9 mouse cellular contexts compared by ENCODE assay signal in genomic region chr19:5687738-5688137, GRCm38 (mm10). TPM values are rescaled to one million over a fixed set of nuclear protein-coding genes. Genes with fewer than 3 reads are reported as not detected.
DNase-seq lines count a peak whose midpoint lies in the region; ATAC-seq and TF ChIP-seq lines count a peak whose summit lies in the region.
"Had no signal": no experiment of that assay in that cellular context is flagged by ENCODE, and none has a peak within 500 bp of the region (broad histone marks: within the 10 kb centered on the region; RNA-seq: fewer than 3 reads in every experiment).

No protein-coding gene starts in this region.

- peak overlapping the region; percentile 84 for H3K9ac ChIP-seq in lung, embryonic 14.5 days
- H3K9ac ChIP-seq in embryonic facial prominence, embryonic 14.5 days (ENCODE audit: low read depth, low read length): peak overlapping the region; percentile 83
- peak overlapping the region; percentile 96 for H3K9ac ChIP-seq in intestine, embryonic 16.5 days (ENCODE audit: low read depth, low read length)
- peak overlapping the region; percentile 81 for H3K9ac ChIP-seq in neural tube, embryonic 14.5 days (replicated peaks; ENCODE audit: low read depth, low read length)

- H3K4me3 ChIP-seq in lung, embryonic 14.5 days (ENCODE audit: low read depth, low read length): peak overlapping the region; percentile 92
- H3K4me3 ChIP-seq in embryonic facial prominence, embryonic 14.5 days (ENCODE audit: low read depth, low read length): peak overlapping the region; percentile 88
- H3K4me3 ChIP-seq in intestine, embryonic 16.5 days (ENCODE audit: low read length): peak overlapping the region; percentile 77
- peak overlapping the region; percentile 86 for H3K4me3 ChIP-seq in neural tube, embryonic 14.5 days (ENCODE audit: low read depth, low read length)

- no peaks in the 10 kb centered on the region for H3K9me3 ChIP-seq in lung, embryonic 14.5 days (ENCODE audit: low read depth, low read length)
- H3K9me3 ChIP-seq in embryonic facial prominence, embryonic 14.5 days (ENCODE audit: control insufficient read depth, low read length): no peaks in the 10 kb centered on the region
- no peaks in the 10 kb centered on the region for H3K9me3 ChIP-seq in intestine, embryonic 16.5 days (ENCODE audit: control insufficient read depth, low read length)
- no peaks in the 10 kb centered on the region for H3K9me3 ChIP-seq in neural tube, embryonic 14.5 days (ENCODE audit: control insufficient read depth, low read length)

- no peak for ATAC-seq in lung, embryonic 14.5 days (ENCODE audit: insufficient read depth)
- no peak for ATAC-seq in embryonic facial prominence, embryonic 14.5 days (ENCODE audit: low read depth)
- ATAC-seq in intestine, embryonic 16.5 days: no peak
- ATAC-seq in neural tube, embryonic 14.5 days (ENCODE audit: low read depth): no peak
- no peak for ATAC-seq in inflammation-experienced regulatory T-cells, adult 6 months

- no peaks in the 10 kb centered on the region for H3K27me3 ChIP-seq in lung, embryonic 14.5 days (ENCODE audit: insufficient read depth, low read length)
- H3K27me3 ChIP-seq in embryonic facial prominence, embryonic 14.5 days (replicated peaks; ENCODE audit: control insufficient read depth, insufficient read depth, low read length): no peaks in the 10 kb centered on the region
- no peaks in the 10 kb centered on the region for H3K27me3 ChIP-seq in intestine, embryonic 16.5 days (replicated peaks; ENCODE audit: control insufficient read depth, insufficient read depth, low read length)
- no peaks in the 10 kb centered on the region for H3K27me3 ChIP-seq in neural tube, embryonic 14.5 days (ENCODE audit: control insufficient read depth, insufficient read depth, low read length)

- peaks cover 16% of the 10 kb centered on the region; the same call in 1 of the 2 replicates for H3K4me1 ChIP-seq in lung, embryonic 14.5 days (ENCODE audit: insufficient read depth)
- H3K4me1 ChIP-seq in embryonic facial prominence, embryonic 14.5 days (ENCODE audit: control insufficient read depth, insufficient read depth, low read length): peaks cover 25% of the 10 kb centered on the region
- peaks cover 36% of the 10 kb centered on the region for H3K4me1 ChIP-seq in intestine, embryonic 16.5 days (ENCODE audit: control insufficient read depth, insufficient read depth, low read length)
- peaks cover 29% of the 10 kb centered on the region for H3K4me1 ChIP-seq in neural tube, embryonic 14.5 days (ENCODE audit: control insufficient read depth, insufficient read depth, low read length)

- WGBS in lung, embryonic 14.5 days: 18% methylated on average over 9 of the region's 9 CpGs
- WGBS in embryonic facial prominence, embryonic 14.5 days: 16% methylated on average over 9 of the region's 9 CpGs
- WGBS in intestine, embryonic 16.5 days: 14% methylated on average over 9 of the region's 9 CpGs
- WGBS in neural tube, embryonic 14.5 days: 18% methylated on average over 9 of the region's 9 CpGs

- TF ChIP-seq CTCF in lung, embryonic 14.5 days (IDR thresholded peaks at IDR 0.05; ENCODE audit: low read depth): no peak

- intact Hi-C loops in left cerebral cortex, postnatal 14 days (cut with DNase I): no loop called here

- H3K4me2 ChIP-seq in lung, embryonic 14.5 days: peak overlapping the region; percentile 97
- peak overlapping the region; percentile 96 for H3K4me2 ChIP-seq in embryonic facial prominence, embryonic 14.5 days (ENCODE audit: low read depth, low read length)
- H3K4me2 ChIP-seq in intestine, embryonic 16.5 days (ENCODE audit: low read depth, low read length): peak overlapping the region; percentile 98
- peak overlapping the region; percentile 95 for H3K4me2 ChIP-seq in neural tube, embryonic 14.5 days (ENCODE audit: low read depth, low read length)

- no peak for DNase-seq in lung, embryonic 14.5 days
- no peak for DNase-seq in lung, postnatal 14 days
- DNase-seq in embryonic facial prominence, embryonic 14.5 days (ENCODE audit: low spot score): no peak
- no peak for DNase-seq in gastrocnemius, postnatal 10 days
- no peak for DNase-seq in left cerebral cortex, postnatal 14 days (ENCODE audit: low spot score in 2 of 2)

- H3K36me3 ChIP-seq in lung, embryonic 14.5 days (ENCODE audit: insufficient read depth): peaks cover 58% of the 10 kb centered on the region
- peaks cover 53% of the 10 kb centered on the region for H3K36me3 ChIP-seq in embryonic facial prominence, embryonic 14.5 days (ENCODE audit: control insufficient read depth, insufficient read depth, low read length)
- H3K36me3 ChIP-seq in intestine, embryonic 16.5 days (ENCODE audit: control insufficient read depth, insufficient read depth, low read length): peaks cover 21% of the 10 kb centered on the region
- H3K36me3 ChIP-seq in neural tube, embryonic 14.5 days (ENCODE audit: control insufficient read depth, insufficient read depth, low read length): peaks cover 46% of the 10 kb centered on the region

- H3K27ac ChIP-seq in lung, embryonic 14.5 days (ENCODE audit: low read depth): no peak overlapping the region
- peak overlapping the region; percentile 97 for H3K27ac ChIP-seq in embryonic facial prominence, embryonic 14.5 days (replicated peaks; ENCODE audit: low read depth, low read length)
- H3K27ac ChIP-seq in intestine, embryonic 16.5 days (ENCODE audit: low read length): peak overlapping the region; percentile 95
- peak overlapping the region; percentile 82; the same call in 1 of the 2 replicates for H3K27ac ChIP-seq in neural tube, embryonic 14.5 days (ENCODE audit: low read depth, low read length)

RNA-seq across cellular contexts. Expression of gene Map3k11, which starts 0.8 kb away (rescaled TPM):
- 36.6 TPM in 2 replicates for polyA plus RNA-seq in lung, embryonic 14.5 days (2014; fragmentation: Nextera tagmentation; extraction: Ambion mirVana)
- polyA plus RNA-seq in embryonic facial prominence, embryonic 14.5 days (2014; fragmentation: Nextera tagmentation; extraction: Ambion mirVana): 18.9 and 23.3 TPM in 2 replicates
- polyA plus RNA-seq in intestine, embryonic 16.5 days (2015; fragmentation: Nextera tagmentation; extraction: Ambion mirVana): 28.7 and 33.7 TPM in 2 replicates
- 6.8 and 11.1 TPM in 2 replicates for polyA plus RNA-seq in neural tube, embryonic 14.5 days (2014; fragmentation: Nextera tagmentation; extraction: Ambion mirVana)
- 1 to 10 TPM; 6.6 to 8.7 (median 7.8) TPM for polyA plus RNA-seq in inflammation-experienced regulatory T-cells, adult 6 months (2017; shearing (Covaris generic))
- total RNA-seq in gastrocnemius, postnatal 10 days (2021): 10 to 100 TPM; 19.3 to 25.0 TPM
- total RNA-seq in left cerebral cortex, postnatal 14 days (2021): 10 to 100 TPM; 12.6 to 15.9 TPM

RNA-seq across cellular contexts. Expression of gene Pcnx3, which starts 1.0 kb away (rescaled TPM):
- 28.4 and 35.2 TPM in 2 replicates for polyA plus RNA-seq in lung, embryonic 14.5 days (2014; fragmentation: Nextera tagmentation; extraction: Ambion mirVana)
- 24.1 and 32.1 TPM in 2 replicates for polyA plus RNA-seq in embryonic facial prominence, embryonic 14.5 days (2014; fragmentation: Nextera tagmentation; extraction: Ambion mirVana)
- polyA plus RNA-seq in intestine, embryonic 16.5 days (2015; fragmentation: Nextera tagmentation; extraction: Ambion mirVana): 15.1 and 16.8 TPM in 2 replicates
- 34.4 and 34.5 TPM in 2 replicates for polyA plus RNA-seq in neural tube, embryonic 14.5 days (2014; fragmentation: Nextera tagmentation; extraction: Ambion mirVana)
- polyA plus RNA-seq in inflammation-experienced regulatory T-cells, adult 6 months (2017; shearing (Covaris generic)): 10 to 100 TPM; 14.8 to 26.0 (median 21.1) TPM
- 10 to 100 TPM; 19.5 to 32.5 TPM for total RNA-seq in gastrocnemius, postnatal 10 days (2021)
- total RNA-seq in left cerebral cortex, postnatal 14 days (2021): 10 to 100 TPM; 63.6 to 65.1 TPM

RNA-seq across cellular contexts. Expression of gene Kcnk7, which starts 16.4 kb away (rescaled TPM):
- 0.32 and 0.47 TPM in 2 replicates for polyA plus RNA-seq in lung, embryonic 14.5 days (2014; fragmentation: Nextera tagmentation; extraction: Ambion mirVana)
- 0.34 and 1.7 TPM in 2 replicates for polyA plus RNA-seq in embryonic facial prominence, embryonic 14.5 days (2014; fragmentation: Nextera tagmentation; extraction: Ambion mirVana)
- 0.13 and 0.34 TPM in 2 replicates for polyA plus RNA-seq in intestine, embryonic 16.5 days (2015; fragmentation: Nextera tagmentation; extraction: Ambion mirVana)
- polyA plus RNA-seq in neural tube, embryonic 14.5 days (2014; fragmentation: Nextera tagmentation; extraction: Ambion mirVana): not detected in 2 replicates
- polyA plus RNA-seq in inflammation-experienced regulatory T-cells, adult 6 months (2017; shearing (Covaris generic)): 1 to 10 TPM; 1.5 to 5.7 (median 2.6) TPM
- total RNA-seq in gastrocnemius, postnatal 10 days (2021): not detected
- total RNA-seq in left cerebral cortex, postnatal 14 days (2021): not detected
- polyA plus RNA-seq: brain, embryonic 14.5 days had no signal

RNA-seq across cellular contexts. Expression of gene Sipa1, which starts 24.2 kb away (rescaled TPM):
- polyA plus RNA-seq in lung, embryonic 14.5 days (2014; fragmentation: Nextera tagmentation; extraction: Ambion mirVana): 40.4 and 49.3 TPM in 2 replicates
- polyA plus RNA-seq in embryonic facial prominence, embryonic 14.5 days (2014; fragmentation: Nextera tagmentation; extraction: Ambion mirVana): 24.4 and 26.6 TPM in 2 replicates
- 15.8 and 20.8 TPM in 2 replicates for polyA plus RNA-seq in intestine, embryonic 16.5 days (2015; fragmentation: Nextera tagmentation; extraction: Ambion mirVana)
- 7.7 and 12.6 TPM in 2 replicates for polyA plus RNA-seq in neural tube, embryonic 14.5 days (2014; fragmentation: Nextera tagmentation; extraction: Ambion mirVana)
- 10 to 100 TPM; 23.3 to 28.7 (median 25.0) TPM for polyA plus RNA-seq in inflammation-experienced regulatory T-cells, adult 6 months (2017; shearing (Covaris generic))
- 10 to 100 TPM; 25.5 to 36.6 TPM for total RNA-seq in gastrocnemius, postnatal 10 days (2021)
- total RNA-seq in left cerebral cortex, postnatal 14 days (2021): 10 to 100 TPM; 23.9 to 24.4 TPM

RNA-seq across cellular contexts. Expression of gene Ehbp1l1, which starts 38.4 kb away (rescaled TPM):
- polyA plus RNA-seq in lung, embryonic 14.5 days (2014; fragmentation: Nextera tagmentation; extraction: Ambion mirVana): 15.5 and 17.4 TPM in 2 replicates
- polyA plus RNA-seq in embryonic facial prominence, embryonic 14.5 days (2014; fragmentation: Nextera tagmentation; extraction: Ambion mirVana): 34.2 and 43.4 TPM in 2 replicates
- polyA plus RNA-seq in intestine, embryonic 16.5 days (2015; fragmentation: Nextera tagmentation; extraction: Ambion mirVana): 48.6 and 49.7 TPM in 2 replicates
- polyA plus RNA-seq in neural tube, embryonic 14.5 days (2014; fragmentation: Nextera tagmentation; extraction: Ambion mirVana): 7.8 and 8.9 TPM in 2 replicates
- polyA plus RNA-seq in inflammation-experienced regulatory T-cells, adult 6 months (2017; shearing (Covaris generic)): 10 to 100 TPM; 12.5 to 43.4 (median 19.4) TPM
- 100 to 1,000 TPM; 280 to 285 TPM for total RNA-seq in gastrocnemius, postnatal 10 days (2021)
- total RNA-seq in left cerebral cortex, postnatal 14 days (2021): 10 to 100 TPM; 36.6 to 37.7 TPM
